Mouse (Mus musculus) urinary bladder, postnatal 36 days (tissue): ENCODE data around the gene Gimap4.

Experiments
- DNase-seq, 2 experiments: peaks; one replicate each; pipeline ENCODE4 v3.0.0; 2022; ENCODE audit warnings: low spot score in 2 of 2, mixed read lengths in 1 of 2

The Gimap4 gene

GRCm38 (mm10) chr6:48684319-48684718, at the start of gene Gimap4:
Gene Gimap4, plus strand, starts transcription at chr6:48684549.
- no peak for DNase-seq

GRCm38 (mm10) chr6:48635105-48635504, 49.2 kb upstream of the Gimap4 start:
- DNase-seq, result no peak

GRCm38 (mm10) chr6:48636515-48636914, 47.8 kb upstream of the Gimap4 start:
- DNase-seq, result no peak

DNA sequence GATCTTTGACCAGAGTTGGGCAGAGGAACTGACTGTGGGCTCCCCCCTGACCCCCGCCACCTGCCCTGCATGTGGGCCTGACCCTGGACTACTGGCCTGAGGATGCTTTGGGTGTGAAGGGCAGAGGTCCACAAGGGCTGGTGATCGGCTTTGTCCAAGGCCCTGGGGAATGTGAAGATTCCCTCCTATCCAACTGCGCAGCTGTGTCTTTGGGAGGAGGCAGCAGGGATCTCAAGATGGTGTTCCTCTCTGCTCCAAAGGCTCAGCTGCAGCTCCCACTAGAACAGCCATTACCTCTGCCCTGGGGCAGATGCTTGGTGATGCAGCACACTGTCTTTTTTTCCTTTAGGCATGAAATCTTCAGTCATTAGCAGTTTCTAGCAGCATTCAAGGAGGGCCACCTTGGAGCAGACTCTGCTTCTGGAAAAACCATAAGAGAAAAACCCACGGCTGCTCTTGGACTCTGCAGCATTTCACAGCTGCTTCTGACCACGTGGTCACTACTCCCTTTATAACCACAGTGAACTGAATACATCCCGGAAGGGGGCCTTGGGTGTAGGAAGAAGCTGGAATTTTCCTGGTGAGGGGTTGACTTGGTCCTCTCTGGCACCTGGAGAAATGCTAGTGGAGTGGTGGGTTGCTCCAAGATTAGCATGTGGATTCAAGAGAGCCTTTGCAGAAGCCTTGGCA, 46.4 kb upstream of the Gimap4 start:
- no peak for DNase-seq

DNA sequence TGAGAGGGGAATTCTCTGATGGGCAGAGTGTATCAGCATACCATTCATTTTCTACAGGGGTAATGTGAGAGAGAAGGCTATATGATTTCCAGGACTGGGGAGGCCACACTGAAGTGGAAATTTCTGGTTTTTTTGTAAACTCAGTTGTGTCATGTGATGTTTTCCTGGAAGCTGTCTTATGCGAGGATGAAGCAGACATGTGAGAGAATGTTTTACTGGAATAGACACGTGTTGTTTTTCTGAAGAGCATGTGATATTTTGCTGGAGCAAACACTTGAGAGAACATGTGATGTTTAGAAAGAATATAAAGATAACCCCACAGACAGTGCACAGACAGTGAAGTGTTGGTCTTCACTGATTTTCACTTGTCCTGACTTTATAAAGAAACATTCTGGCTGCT, 45.8 kb upstream of the Gimap4 start:
- DNase-seq, result no peak

- DNase-seq, result no peak
Measured at GRCm38 (mm10) chr6:48641391-48641790, 43.0 kb upstream of the Gimap4 start.

- no peak for DNase-seq
Measured at GRCm38 (mm10) chr6:48642764-48643292, 41.5 kb upstream of the Gimap4 start.

DNA sequence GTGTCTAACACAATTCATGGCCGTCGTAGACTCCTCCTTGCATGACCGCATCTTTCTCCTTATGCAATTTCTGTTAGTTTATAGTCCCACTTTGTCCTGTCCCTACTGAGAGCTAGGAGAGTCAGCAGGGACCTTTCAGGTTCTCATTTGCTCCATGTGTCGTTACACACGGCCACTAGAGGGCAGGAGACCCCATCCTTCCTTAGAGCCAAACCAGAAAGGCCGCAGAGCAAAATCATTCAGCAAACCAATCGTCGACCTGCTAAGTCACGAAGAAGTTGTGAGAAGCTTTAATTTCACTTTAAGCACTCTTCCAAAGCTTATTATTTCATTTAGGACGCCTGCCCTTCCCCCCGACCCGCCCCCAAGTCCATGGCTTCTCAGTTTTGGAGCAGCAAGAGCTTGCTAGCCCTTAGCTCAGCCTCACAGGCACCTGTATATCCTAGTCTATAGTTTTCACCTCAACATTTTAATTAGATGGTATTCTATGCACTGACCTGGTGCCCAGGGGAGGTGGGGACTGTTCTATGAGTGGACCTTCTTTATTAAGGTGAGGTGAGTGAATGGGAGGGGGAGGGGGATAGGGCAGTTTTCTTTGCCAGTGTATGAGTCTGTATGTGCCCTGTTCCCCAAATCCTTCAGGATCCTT, 38.6 kb upstream of the Gimap4 start:
- peak; percentile 47 to 68 for DNase-seq

DNA sequence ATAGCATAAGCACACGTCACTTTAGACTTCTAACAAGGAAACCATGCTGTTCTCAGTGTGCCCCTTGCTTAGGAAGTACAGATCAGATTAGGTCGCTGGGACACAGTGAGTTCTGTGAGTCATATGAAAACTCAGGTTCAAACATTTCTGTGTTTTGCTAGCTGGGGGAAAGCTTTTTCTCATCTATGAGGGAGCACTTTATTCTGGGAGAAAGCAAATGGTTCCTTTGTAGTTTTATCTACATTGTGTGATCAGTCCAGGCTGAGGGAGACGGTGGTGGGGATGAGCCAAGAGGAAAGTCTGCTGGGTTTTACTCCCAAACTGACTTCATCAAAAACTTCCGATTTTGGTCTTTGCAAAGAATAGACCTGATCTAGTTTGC, 38.0 kb upstream of the Gimap4 start:
- DNase-seq, result no peak

GRCm38 (mm10) chr6:48646995-48647394, 37.4 kb upstream of the Gimap4 start, which contains the start of gene Gimap8:
Gene Gimap8, plus strand, starts transcription at chr6:48647234.
- DNase-seq, result peak in 1 of 2 experiments; percentile 25

DNA sequence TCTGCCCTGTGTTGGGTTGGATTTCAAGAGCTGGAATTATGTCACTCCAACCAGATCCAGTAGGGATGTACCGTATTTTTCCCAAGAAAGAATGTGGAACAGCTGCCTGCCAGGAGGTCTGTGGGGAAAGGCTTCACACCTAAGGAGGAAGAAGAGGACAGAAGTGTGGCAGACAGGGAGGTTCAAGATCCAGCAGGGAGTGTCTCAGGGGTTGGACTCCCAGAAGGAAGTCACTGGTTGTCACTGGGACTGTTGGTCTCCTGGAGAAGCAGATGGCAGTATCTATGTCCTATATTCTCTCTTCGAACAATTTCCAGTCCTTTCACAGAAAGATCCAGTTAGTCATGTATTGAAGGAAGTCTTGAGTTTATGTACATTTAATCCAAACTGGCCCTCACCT, 36.7 kb upstream of the Gimap4 start:
- no peak for DNase-seq

GRCm38 (mm10) chr6:48648779-48649178, 35.6 kb upstream of the Gimap4 start:
- DNase-seq, result no peak

GRCm38 (mm10) chr6:48650041-48650440, 34.3 kb upstream of the Gimap4 start:
- DNase-seq, result no peak

DNA sequence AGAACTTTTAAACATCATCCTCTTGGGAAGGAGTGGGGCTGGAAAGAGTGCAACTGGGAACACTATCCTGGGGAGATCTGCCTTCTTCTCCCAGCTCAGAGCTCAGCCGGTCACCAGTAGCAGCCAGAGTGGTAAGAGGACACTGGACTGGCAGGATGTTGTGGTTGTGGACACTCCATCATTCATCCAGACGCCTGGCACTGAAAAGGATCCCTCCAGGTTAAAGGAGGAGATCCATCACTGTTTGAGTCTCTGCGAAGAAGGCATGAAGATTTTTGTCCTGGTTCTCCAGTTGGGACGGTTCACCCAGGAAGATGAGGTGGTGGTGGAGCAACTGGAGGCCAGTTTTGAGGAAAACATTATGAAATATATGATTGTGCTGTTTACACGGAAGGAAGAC, 25.6 kb upstream of the Gimap4 start:
- DNase-seq, result no peak

DNA sequence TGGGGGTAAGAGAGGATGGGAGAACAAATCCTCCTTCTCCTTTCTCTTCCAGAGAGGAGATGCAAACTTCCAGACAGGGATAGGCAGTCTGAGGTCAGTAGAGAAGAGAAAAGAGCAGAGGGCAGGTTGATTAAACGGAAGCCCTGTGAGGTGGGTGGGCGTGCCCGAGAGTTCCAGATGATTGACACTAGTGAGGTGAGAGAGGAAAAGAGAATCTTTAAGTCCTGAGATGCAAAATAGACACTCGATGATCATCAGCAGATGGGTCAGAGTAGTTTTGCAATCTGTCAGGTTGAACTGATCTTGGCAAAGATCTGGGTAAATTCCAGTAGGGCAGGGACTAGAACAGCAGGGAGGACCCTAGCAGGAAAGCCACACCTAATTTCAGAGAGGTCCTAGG, 19.6 kb upstream of the Gimap4 start:
- DNase-seq, result no peak

DNA sequence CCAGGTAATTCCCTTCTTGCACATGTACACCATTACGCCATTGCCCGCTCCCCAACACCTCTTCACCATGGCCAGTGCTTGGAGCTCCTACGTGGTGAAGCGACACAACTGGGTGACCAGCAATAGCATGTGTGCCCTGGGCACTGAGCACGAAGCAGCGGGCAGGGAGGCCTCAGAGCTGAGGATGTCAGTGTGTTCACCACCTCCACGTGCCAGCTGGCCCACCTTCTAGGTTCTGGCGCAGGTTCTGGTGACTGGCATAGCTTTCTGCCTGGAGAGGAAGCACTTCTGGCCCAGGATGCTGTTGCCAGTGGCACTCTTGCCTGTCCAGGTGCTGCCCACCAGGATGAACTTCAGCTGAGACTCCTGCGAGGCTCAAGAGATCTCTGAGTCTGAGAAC, 18.9 kb upstream of the Gimap4 start:
- DNase-seq, result no peak

- no peak for DNase-seq
Measured at GRCm38 (mm10) chr6:48666159-48666586, 18.2 kb upstream of the Gimap4 start.

DNA sequence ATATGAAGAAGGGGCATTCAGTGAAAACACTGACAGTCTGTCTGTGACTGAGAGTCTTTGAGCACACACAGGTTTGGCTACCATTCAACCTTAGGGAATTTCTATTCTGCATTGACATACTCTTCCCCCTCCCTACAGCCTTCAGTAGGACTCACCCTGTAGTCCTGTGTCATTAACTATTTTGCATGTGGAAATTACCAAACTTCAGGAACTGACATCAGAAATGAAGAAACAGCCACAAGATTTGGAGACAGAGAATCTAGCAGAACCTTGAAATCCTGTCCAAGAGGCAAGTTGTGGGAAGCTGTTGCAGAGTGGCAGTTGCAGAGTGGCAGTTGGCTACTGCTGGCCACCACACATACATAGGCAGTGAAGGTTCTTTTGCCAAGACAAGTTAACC, 16.3 kb upstream of the Gimap4 start:
- DNase-seq, result no peak

DNA sequence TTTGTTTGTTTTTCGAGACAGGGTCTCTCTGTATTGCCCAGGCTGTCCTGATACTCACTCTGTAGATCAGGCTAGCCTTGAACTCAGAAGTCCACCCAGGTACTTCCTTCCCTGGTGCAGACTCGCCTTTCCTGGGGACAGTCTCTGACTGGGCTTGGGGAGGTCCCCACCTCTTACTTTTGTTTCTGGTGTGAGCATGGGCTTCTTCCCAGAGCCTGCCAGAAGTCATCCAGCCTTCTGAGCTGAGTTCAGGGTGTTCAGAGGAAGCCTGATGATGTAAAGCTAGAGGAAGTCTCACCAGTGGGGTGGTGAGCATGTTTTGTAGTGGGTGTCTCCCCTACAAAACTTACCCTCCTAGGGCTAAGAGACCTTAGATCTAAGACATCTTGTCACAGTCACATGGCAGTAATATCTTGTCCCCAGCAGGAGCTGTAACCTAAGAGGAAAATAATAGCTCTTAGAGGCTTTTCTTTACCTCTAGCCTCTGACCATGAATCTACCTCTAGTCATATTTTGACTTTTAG, 14.8 kb upstream of the Gimap4 start:
- DNase-seq, result no peak

DNA sequence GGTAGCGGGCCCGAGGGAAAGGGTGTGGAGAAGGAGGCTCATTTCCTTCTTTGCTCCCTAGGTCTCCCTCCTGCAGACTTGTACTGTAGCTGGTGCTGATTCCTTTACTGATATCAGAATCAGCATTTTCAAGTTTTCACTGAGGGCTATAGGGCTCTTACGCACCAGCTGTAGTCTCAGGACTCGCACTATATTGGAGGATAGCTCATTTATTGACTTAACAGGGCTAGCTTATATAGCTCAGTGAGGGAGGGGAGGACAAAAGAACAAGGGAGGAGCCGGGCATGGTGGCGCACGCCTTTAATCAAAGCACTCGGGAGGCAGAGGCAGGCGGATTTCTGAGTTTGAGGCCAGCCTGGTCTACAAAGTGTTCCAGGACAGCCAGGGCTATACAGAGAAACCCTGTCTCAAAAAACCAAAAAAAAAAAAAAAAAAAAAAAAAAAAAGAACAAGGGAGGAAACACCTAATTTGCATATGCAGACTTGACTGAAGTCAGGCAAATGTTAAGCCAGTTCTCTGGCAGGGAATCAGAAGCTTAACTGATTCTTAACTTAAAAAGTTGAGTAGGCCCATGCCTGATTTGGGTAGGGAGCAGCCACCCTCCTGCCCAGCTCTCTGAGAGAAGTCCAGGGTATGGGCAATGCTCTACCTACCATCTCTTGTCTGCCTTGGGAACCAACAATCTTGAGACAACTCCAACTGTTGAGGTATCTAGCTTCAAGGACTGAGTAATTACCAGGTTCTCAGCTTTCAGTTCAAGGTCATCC, 9.9 kb upstream of the Gimap4 start:
- DNase-seq, result no peak

GRCm38 (mm10) chr6:48675400-48675930, 8.9 kb upstream of the Gimap4 start:
- no peak for DNase-seq
